Mouse (Mus musculus) intestine, embryonic 15.5 days (tissue): ENCODE measurements around the gene Psen2. TPM values are rescaled to one million over a fixed set of nuclear protein-coding genes. Genes with fewer than 3 reads are reported as not detected.

Experiments used
- ATAC-seq: fragments of 200-750 bp; cut with Nextera tagmentation; 2 replicates; pipeline ENCODE4 v1.8.0; 2017; ENCODE audit warnings: moderate TSS enrichment, moderate library complexity
- H3K27ac ChIP-seq: fragments of 300-500 bp; sonication (generic); 2 replicates; pipeline ENCODE4 v1.5.1; 2015; ENCODE audit warnings: mild to moderate bottlenecking, inconsistent platforms
- H3K27me3 ChIP-seq: fragments of 300-500 bp; sonication (generic); replicated peaks from 2 replicates; pipeline ENCODE4 v1.6.1; 2015; ENCODE audit warnings: inconsistent platforms
- H3K36me3 ChIP-seq: fragments of 300-500 bp; sonication (generic); 2 replicates; pipeline ENCODE4 v1.6.1; 2015; ENCODE audit warnings: inconsistent platforms
- H3K4me1 ChIP-seq: fragments of 300-500 bp; sonication (generic); replicated peaks from 2 replicates; pipeline ENCODE4 v1.6.1; 2015; ENCODE audit warnings: inconsistent platforms
- H3K4me2 ChIP-seq: fragments of 300-500 bp; sonication (generic); replicated peaks from 2 replicates; pipeline ENCODE4 v1.6.1; 2015; ENCODE audit warnings: mild to moderate bottlenecking, inconsistent platforms
- H3K4me3 ChIP-seq: fragments of 300-500 bp; sonication (generic); replicated peaks from 2 replicates; pipeline ENCODE4 v1.5.1; 2015; ENCODE audit warnings: inconsistent platforms
- H3K9ac ChIP-seq: fragments of 300-500 bp; sonication (generic); 2 replicates; pipeline ENCODE4 v1.6.1; 2015; ENCODE audit warnings: inconsistent platforms
- H3K9me3 ChIP-seq: fragments of 300-500 bp; sonication (generic); 2 replicates; pipeline ENCODE4 v1.6.1; 2016; ENCODE audit warnings: inconsistent platforms
- WGBS: fragments of 180-500 bp; shearing (Covaris S2); methylation state at CpG from one replicate; pipeline ENCODE4 v1.1.7; 2015; 5-methylcytosine and 5-hydroxymethylcytosine counted together
- polyA plus RNA-seq: library from polyadenylated mRNA; unstranded; fragments of >200 nt; fragmentation: Nextera tagmentation; extraction: Ambion mirVana; gene quantifications from 2 replicates; pipeline ENCODE4 v1.2.1, GENCODE M21; 2015

Gene Psen2
- polyA plus RNA-seq, 1 experiment from 2014 or later, result 16.0 TPM

DNA sequence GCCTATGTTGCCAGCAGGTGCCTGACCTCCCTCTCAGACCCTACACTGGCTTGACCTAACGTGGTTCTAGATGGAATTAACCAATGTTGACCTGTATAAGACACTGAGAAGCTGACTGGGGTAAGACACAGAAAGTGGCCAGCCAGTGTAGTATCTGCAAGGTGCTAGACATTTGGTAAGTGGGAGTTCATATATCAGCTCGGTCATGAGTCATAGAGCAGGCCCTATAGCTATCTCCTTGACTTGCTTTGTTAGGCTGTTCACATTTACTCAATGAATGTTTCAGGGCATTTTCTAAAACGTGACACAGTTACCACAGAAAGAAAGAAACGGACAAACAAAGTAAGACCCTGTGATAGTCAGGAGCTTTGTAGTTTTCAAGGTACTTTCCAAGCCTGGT, 27.1 kb upstream of the Psen2 start:
- no peak for ATAC-seq
- no peaks in the 10 kb centered on the region for H3K27me3 ChIP-seq
- H3K9ac ChIP-seq, result no peak overlapping the region
- no peak overlapping the region for H3K4me3 ChIP-seq
- peaks cover 20% of the 10 kb centered on the region for H3K4me1 ChIP-seq
- H3K9me3 ChIP-seq, result no peaks in the 10 kb centered on the region
- 83% methylated on average over 4 of the region's 4 CpGs for WGBS
- no peak overlapping the region for H3K4me2 ChIP-seq
- H3K27ac ChIP-seq, result no peak overlapping the region
- no peaks in the 10 kb centered on the region for H3K36me3 ChIP-seq

- Histone ChIP-seq H3K4me1 (peaks cover 21% of the 10 kb centered on the region), H3K9me3 (no peaks in the 10 kb centered on the region), H3K27ac (no peak overlapping the region), H3K27me3 (no peaks in the 10 kb centered on the region), H3K9ac (no peak overlapping the region), H3K36me3 (no peaks in the 10 kb centered on the region), H3K4me3 (no peak overlapping the region), H3K4me2 (peak overlapping the region; percentile 36; the same call in 1 of the 2 replicates)
- whole genome bisulfite sequencing, result 42% methylated on average over 5 of the region's 5 CpGs
- 0 out of 2 replicates have a peak, but pooled peaks have one; percentile 13 for ATAC-seq
Observed at GRCm38 (mm10) chr1:180289788-180290187, 26.6 kb upstream of the Psen2 start.

DNA sequence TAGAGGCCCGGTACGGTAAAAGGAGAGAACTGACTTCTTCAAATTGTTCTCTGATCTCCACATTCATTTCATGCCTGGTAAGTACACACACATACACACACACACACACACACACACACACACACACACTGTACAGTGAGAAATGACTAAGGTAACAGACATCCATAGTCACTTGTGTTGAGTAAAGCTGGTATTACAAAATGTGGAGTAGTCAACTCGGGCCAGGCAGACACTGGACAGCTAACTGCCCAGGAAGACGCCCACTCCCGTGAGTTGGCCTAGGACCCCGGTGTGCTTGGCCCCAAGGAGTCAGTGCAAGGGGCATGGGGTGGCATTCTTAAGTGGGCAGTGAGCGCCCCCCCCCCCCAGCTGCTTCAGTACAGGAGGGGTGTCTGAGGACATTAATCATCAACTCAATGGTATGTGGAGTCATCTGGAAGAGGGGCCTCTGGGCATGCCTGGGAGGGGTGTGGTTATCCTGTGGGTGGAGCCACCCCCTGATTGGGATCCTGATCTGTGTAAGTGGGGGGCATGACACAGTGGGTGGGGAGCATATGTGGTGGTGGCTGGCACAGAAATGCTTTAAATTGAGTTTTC, 25.7 kb upstream of the Psen2 start:
- no peak overlapping the region for H3K4me3 ChIP-seq
- WGBS, result 79% methylated on average over 7 of the region's 7 CpGs
- ATAC-seq, result peak; percentile 50
- peak overlapping the region; percentile 36 for H3K4me2 ChIP-seq
- H3K27me3 ChIP-seq, result no peaks in the 10 kb centered on the region
- no peaks in the 10 kb centered on the region for H3K9me3 ChIP-seq
- H3K4me1 ChIP-seq, result peaks cover 27% of the 10 kb centered on the region
- no peak overlapping the region for H3K27ac ChIP-seq
- no peaks in the 10 kb centered on the region for H3K36me3 ChIP-seq
- H3K9ac ChIP-seq, result no peak overlapping the region

DNA sequence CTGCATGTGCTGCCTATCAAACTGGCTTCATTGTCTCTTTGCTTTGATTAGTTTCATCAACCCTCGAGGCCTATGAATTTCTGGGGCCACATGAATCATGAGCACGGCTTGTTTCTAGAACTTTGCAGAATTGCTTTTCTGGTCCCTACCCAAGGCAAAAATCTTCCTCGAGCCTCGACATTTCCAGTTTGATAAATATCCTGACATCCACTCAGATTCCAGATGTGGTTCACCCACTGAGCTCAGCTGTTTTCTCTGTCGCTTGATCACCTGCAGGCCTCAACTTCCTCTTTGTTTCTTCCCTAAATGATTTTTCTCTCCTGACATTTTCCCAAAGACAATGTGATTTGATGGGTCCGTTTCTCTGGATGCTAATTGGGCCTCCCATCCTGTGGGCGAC, 25.0 kb upstream of the Psen2 start:
- peaks cover 31% of the 10 kb centered on the region for H3K4me1 ChIP-seq
- H3K36me3 ChIP-seq, result no peaks in the 10 kb centered on the region
- H3K4me2 ChIP-seq, result no peak overlapping the region
- no peak for ATAC-seq
- WGBS, result 72% methylated on average over 7 of the region's 7 CpGs
- no peaks in the 10 kb centered on the region for H3K27me3 ChIP-seq
- no peaks in the 10 kb centered on the region for H3K9me3 ChIP-seq
- no peak overlapping the region for H3K4me3 ChIP-seq
- no peak overlapping the region for H3K9ac ChIP-seq
- no peak overlapping the region for H3K27ac ChIP-seq

- no peak overlapping the region for H3K4me2 ChIP-seq
- H3K4me1 ChIP-seq, result peaks cover 31% of the 10 kb centered on the region
- H3K27ac ChIP-seq, result peak overlapping the region; percentile 64
- H3K36me3 ChIP-seq, result no peaks in the 10 kb centered on the region
- WGBS, result 49% methylated on average over 15 of the region's 15 CpGs
- H3K9ac ChIP-seq, result no peak overlapping the region
- no peak for ATAC-seq
- H3K9me3 ChIP-seq, result no peaks in the 10 kb centered on the region
- H3K4me3 ChIP-seq, result no peak overlapping the region
- H3K27me3 ChIP-seq, result no peaks in the 10 kb centered on the region
Observed at GRCm38 (mm10) chr1:180286081-180286831, 23.0 kb upstream of the Psen2 start.

- ATAC-seq, result no peak
- Histone ChIP-seq H3K9ac (no peak overlapping the region), H3K4me3 (no peak overlapping the region), H3K27ac (no peak overlapping the region), H3K27me3 (no peaks in the 10 kb centered on the region), H3K9me3 (no peaks in the 10 kb centered on the region), H3K4me2 (no peak overlapping the region), H3K36me3 (no peaks in the 10 kb centered on the region), H3K4me1 (peaks cover 33% of the 10 kb centered on the region)
- 30% methylated on average over 16 of the region's 16 CpGs for WGBS
Observed at GRCm38 (mm10) chr1:180283813-180284768, 20.9 kb upstream of the Psen2 start.

DNA sequence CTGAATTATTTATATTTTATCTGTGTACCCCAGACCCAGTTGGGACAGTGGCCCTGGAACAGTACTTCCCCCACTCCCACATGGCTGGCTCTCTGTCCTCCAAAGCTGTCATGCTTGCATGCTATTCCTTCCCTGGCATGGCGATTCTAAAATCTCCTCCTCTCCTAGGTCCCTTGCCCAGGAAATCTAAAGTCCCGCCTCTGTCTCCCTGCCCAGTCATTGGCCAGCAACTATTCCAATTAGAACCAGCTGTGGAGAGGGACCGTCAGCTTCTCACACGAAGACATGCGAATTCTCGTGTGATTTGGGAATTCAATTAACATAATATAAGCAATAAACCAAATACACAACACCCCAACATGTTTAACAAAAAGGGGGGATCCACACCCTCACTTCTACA, 19.3 kb upstream of the Psen2 start:
- Histone ChIP-seq H3K4me2 (no peak overlapping the region), H3K27me3 (no peaks in the 10 kb centered on the region)

GRCm38 (mm10) chr1:180279648-180280047, 16.4 kb upstream of the Psen2 start:
- Histone ChIP-seq H3K4me3 (no peak overlapping the region), H3K27ac (peak overlapping the region; percentile 72), H3K36me3 (no peaks in the 10 kb centered on the region), H3K4me1 (peaks cover 20% of the 10 kb centered on the region), H3K9ac (no peak overlapping the region), H3K9me3 (no peaks in the 10 kb centered on the region), H3K4me2 (peak overlapping the region; percentile 35), H3K27me3 (no peaks in the 10 kb centered on the region)
- WGBS, result 20% methylated on average over 7 of the region's 7 CpGs
- peak; percentile 97 for ATAC-seq

More for the DNA sequence above, 19.3 kb upstream of the Psen2 start:
- no peak overlapping the region for H3K27ac ChIP-seq
- no peaks in the 10 kb centered on the region for H3K36me3 ChIP-seq
- no peak for ATAC-seq
- H3K4me1 ChIP-seq, result peaks cover 31% of the 10 kb centered on the region
- no peak overlapping the region for H3K4me3 ChIP-seq
- H3K9ac ChIP-seq, result no peak overlapping the region
- no peaks in the 10 kb centered on the region for H3K9me3 ChIP-seq
- 69% methylated on average over 6 of the region's 6 CpGs for WGBS

DNA sequence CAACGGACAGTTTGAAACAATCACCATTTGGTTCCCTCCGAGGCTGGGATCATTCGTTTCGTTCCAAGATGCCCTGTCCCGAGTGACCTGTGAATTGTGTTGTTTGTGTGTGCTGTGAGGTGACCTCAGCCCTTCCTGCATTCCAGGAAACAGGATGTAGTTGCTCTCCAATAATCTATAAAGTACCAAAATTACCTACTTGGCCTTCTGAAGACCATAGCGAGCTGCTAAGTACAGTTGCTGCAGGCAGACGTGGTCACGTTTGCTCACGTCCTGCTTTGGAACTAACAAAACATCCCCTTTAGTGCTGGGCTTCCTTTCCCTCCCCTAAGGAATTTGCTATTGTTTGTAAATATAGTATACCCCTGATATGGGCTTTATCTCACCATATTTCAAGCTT, 14.3 kb upstream of the Psen2 start:
- no peak for ATAC-seq

GRCm38 (mm10) chr1:180274725-180275308, 11.6 kb upstream of the Psen2 start:
- ATAC-seq, result peak; percentile 48; the same call in 1 of the 2 replicates
- H3K4me2 ChIP-seq, result no peak overlapping the region
- no peaks in the 10 kb centered on the region for H3K9me3 ChIP-seq
- H3K4me3 ChIP-seq, result no peak overlapping the region
- no peak overlapping the region; the same call in 1 of the 2 replicates for H3K27ac ChIP-seq
- no peak overlapping the region for H3K9ac ChIP-seq
- H3K27me3 ChIP-seq, result no peaks in the 10 kb centered on the region
- H3K36me3 ChIP-seq, result no peaks in the 10 kb centered on the region
- 46% methylated on average over 10 of the region's 10 CpGs for WGBS
- H3K4me1 ChIP-seq, result peaks cover 7% of the 10 kb centered on the region

More for the DNA sequence above, 14.3 kb upstream of the Psen2 start:
- no peaks in the 10 kb centered on the region for H3K9me3 ChIP-seq
- 63% methylated on average over 9 of the region's 9 CpGs for WGBS
- no peak overlapping the region for H3K4me2 ChIP-seq
- no peaks in the 10 kb centered on the region for H3K27me3 ChIP-seq
- no peak overlapping the region for H3K27ac ChIP-seq
- no peaks in the 10 kb centered on the region for H3K36me3 ChIP-seq
- no peak overlapping the region for H3K9ac ChIP-seq
- no peak overlapping the region for H3K4me3 ChIP-seq
- H3K4me1 ChIP-seq, result peaks cover 10% of the 10 kb centered on the region

DNA sequence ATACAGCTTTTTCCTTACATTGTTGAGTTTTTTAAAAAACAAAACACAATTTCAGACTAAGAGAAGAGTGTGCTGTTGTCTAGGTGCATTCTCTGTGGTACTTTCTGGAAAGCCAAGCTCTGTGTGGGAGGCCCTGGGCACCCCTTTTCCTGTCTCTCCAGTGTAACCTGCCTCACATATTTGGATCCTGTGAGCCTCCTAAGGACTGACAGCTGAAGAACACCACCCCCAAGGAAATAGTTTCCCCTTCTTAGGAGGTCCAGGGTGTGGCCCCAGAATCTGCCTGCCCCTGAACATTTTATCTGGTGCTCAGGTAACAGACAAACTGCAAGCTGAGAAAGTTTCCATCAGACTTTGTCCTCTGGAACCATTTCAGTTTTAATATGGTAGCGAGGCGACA, 5.8 kb upstream of the Psen2 start:
- Histone ChIP-seq H3K9me3 (no peaks in the 10 kb centered on the region), H3K4me3 (no peak overlapping the region), H3K4me2 (no peak overlapping the region), H3K4me1 (0 out of 2 replicates have a peak, but pooled peaks cover 5% of the 10 kb centered on the region), H3K9ac (no peak overlapping the region), H3K36me3 (no peaks in the 10 kb centered on the region), H3K27ac (no peak overlapping the region), H3K27me3 (no peaks in the 10 kb centered on the region)
- WGBS, result 77% methylated on average over 2 of the region's 2 CpGs
- ATAC-seq, result peak; percentile 55
